Mouse (Mus musculus): ENCODE measurements around the gene Adat1.

Gene Adat1

GRCm38 (mm10) chr8:111992013-111992702 lies at the start of gene Adat1:
Adat1 (minus strand) TSS chr8:111992302.
- DNase-seq (ENCODE audit: low read depth, low spot score): peak; percentile 80

- DNase-seq (ENCODE audit: low read depth, low spot score): no peak
Observed at GRCm38 (mm10) chr8:112037521-112037920, 45.4 kb upstream of the Adat1 start.

GRCm38 (mm10) chr8:112034603-112035002 lies 42.5 kb upstream of the Adat1 start:
- peak; percentile 62 for DNase-seq (ENCODE audit: low read depth, low spot score)

GRCm38 (mm10) chr8:112033071-112033470 lies 41.0 kb upstream of the Adat1 start:
- DNase-seq (ENCODE audit: low read depth, low spot score): no peak

GRCm38 (mm10) chr8:112030663-112031062 lies 38.6 kb upstream of the Adat1 start:
- DNase-seq (ENCODE audit: low read depth, low spot score): no peak

GRCm38 (mm10) chr8:112029455-112029854 lies 37.4 kb upstream of the Adat1 start:
- DNase-seq (ENCODE audit: low read depth, low spot score): no peak

- DNase-seq (ENCODE audit: low read depth, low spot score): no peak
Observed at GRCm38 (mm10) chr8:112014936-112015335, 22.8 kb upstream of the Adat1 start, which contains the start of gene Gm6793. Gm6793 (minus strand) TSS chr8:112015036.

GRCm38 (mm10) chr8:112011816-112012242 lies 19.7 kb upstream of the Adat1 start:
- no peak for DNase-seq (ENCODE audit: low read depth, low spot score)

GRCm38 (mm10) chr8:112010997-112011815 lies 19.1 kb upstream of the Adat1 start, which contains the start of the genes Kars and Terf2ip:
Kars (minus strand) TSS chr8:112011323.
Terf2ip (plus strand) TSS chr8:112011398.
- peak; percentile 90 for DNase-seq (ENCODE audit: low read depth, low spot score)

GRCm38 (mm10) chr8:112009558-112009957 lies 17.5 kb upstream of the Adat1 start:
- no peak for DNase-seq (ENCODE audit: low read depth, low spot score)

- DNase-seq (ENCODE audit: low read depth, low spot score): no peak
Observed at GRCm38 (mm10) chr8:112007669-112008068, 15.6 kb upstream of the Adat1 start.

GRCm38 (mm10) chr8:112005601-112006000 lies 13.5 kb upstream of the Adat1 start:
- DNase-seq (ENCODE audit: low read depth, low spot score): no peak

- DNase-seq (ENCODE audit: low read depth, low spot score): no peak
Observed at GRCm38 (mm10) chr8:112004754-112005153, 12.7 kb upstream of the Adat1 start.

GRCm38 (mm10) chr8:111992703-111993039 lies 569 bp upstream of the Adat1 start:
- no peak for DNase-seq (ENCODE audit: low read depth, low spot score)

- no peak for DNase-seq (ENCODE audit: low read depth, low spot score)
Observed at GRCm38 (mm10) chr8:111991278-111991677, 824 bp downstream of the Adat1 start.

GRCm38 (mm10) chr8:111989911-111990310 lies 2.2 kb downstream of the Adat1 start:
- peak; percentile 54 for DNase-seq (ENCODE audit: low read depth, low spot score)

GRCm38 (mm10) chr8:111984511-111984910 lies 7.6 kb downstream of the Adat1 start:
- no peak for DNase-seq (ENCODE audit: low read depth, low spot score)

GRCm38 (mm10) chr8:111982116-111982515 lies 10.0 kb downstream of the Adat1 start:
- DNase-seq (ENCODE audit: low read depth, low spot score): no peak

GRCm38 (mm10) chr8:111978147-111978546 lies 14.0 kb downstream of the Adat1 start:
- DNase-seq (ENCODE audit: low read depth, low spot score): no peak

GRCm38 (mm10) chr8:111976326-111976725 lies 15.8 kb downstream of the Adat1 start:
- no peak for DNase-seq (ENCODE audit: low read depth, low spot score)

GRCm38 (mm10) chr8:111975706-111976105 lies 16.4 kb downstream of the Adat1 start:
- DNase-seq (ENCODE audit: low read depth, low spot score): no peak

- DNase-seq (ENCODE audit: low read depth, low spot score): no peak
Observed at GRCm38 (mm10) chr8:111974138-111974537, 18.0 kb downstream of the Adat1 start.

- no peak for DNase-seq (ENCODE audit: low read depth, low spot score)
Observed at GRCm38 (mm10) chr8:111968991-111969390, 23.1 kb downstream of the Adat1 start.
